Mouse (Mus musculus) cortical plate, adult 2 months (tissue): Measurements from ENCODE around the gene Zyg11b. TPM values are rescaled to one million over a fixed set of nuclear protein-coding genes. Genes with fewer than 3 reads are reported as not detected.
A peak's percentile ranks its signal among the peaks of the same experiment; 100 is the strongest.

ENCODE experiments used
- H3K27ac ChIP-seq: fragments of 200-500 bp; 2 replicates; pipeline ENCODE4 v1.5.1; 2012; ENCODE audit warnings: low read length, control low read depth, inconsistent platforms; ENCODE audit not compliant: insufficient read depth
- H3K4me1 ChIP-seq: fragments of 200-500 bp; 2 replicates; pipeline ENCODE4 v1.6.1; 2011; ENCODE audit warnings: low read length; ENCODE audit not compliant: control insufficient read depth, insufficient read depth
- H3K4me3 ChIP-seq: fragments of 200-500 bp; 2 replicates; pipeline ENCODE4 v1.5.1; 2011; ENCODE audit warnings: mild to moderate bottlenecking, low read length, control low read depth; ENCODE audit not compliant: insufficient read depth
- CTCF ChIP-seq: fragments of 200-500 bp; IDR thresholded peaks from 2 replicates; pipeline ENCODE4 v1.5.1; 2011; ENCODE audit warnings: mild to moderate bottlenecking, control low read depth, low read length; ENCODE audit not compliant: insufficient read depth; ENCODE audit errors: extremely low read depth
- POLR2A ChIP-seq: fragments of 200-500 bp; IDR thresholded peaks from 2 replicates; pipeline ENCODE4 v1.6.1; 2011; ENCODE audit warnings: mild to moderate bottlenecking, low read length, control low read depth; ENCODE audit not compliant: insufficient read depth; ENCODE audit errors: extremely low read depth
- polyA plus RNA-seq: library from polyadenylated mRNA; depleted of rRNA; stranded (reverse); fragments of >200 nt; gene quantifications from 2 replicates; pipeline ENCODE4 v1.2.3, GENCODE M21; 2012; rRNA removed

The Zyg11b gene
- 47.2 and 47.5 TPM in 2 replicates for polyA plus RNA-seq

- Histone ChIP-seq H3K4me1 (peaks cover 9% of the 10 kb centered on the region), H3K4me3 (peak within 1 kb of the TSS; percentile 96), H3K27ac (peak within 1 kb of the TSS; percentile 91)
- no peak for TF ChIP-seq CTCF
- TF ChIP-seq POLR2A, result peak; percentile 46; the same call in 1 of the 2 replicates
Observed at GRCm38 (mm10) chr4:108300670-108301373, at the start of gene Zyg11b. Gene Zyg11b, minus strand, starts transcription at chr4:108301096.

- TF ChIP-seq CTCF (no peak), POLR2A (no peak)
Observed at GRCm38 (mm10) chr4:108349836-108350547, 49.1 kb upstream of the Zyg11b start.

GRCm38 (mm10) chr4:108349064-108349463, 48.2 kb upstream of the Zyg11b start:
- Histone ChIP-seq H3K27ac (no peak overlapping the region), H3K4me1 (no peaks in the 10 kb centered on the region), H3K4me3 (no peak overlapping the region)
- TF ChIP-seq POLR2A, result no peak
- TF ChIP-seq CTCF, result no peak

More at GRCm38 (mm10) chr4:108349836-108350547, 49.1 kb upstream of the Zyg11b start:
- Histone ChIP-seq H3K4me3 (no peak overlapping the region), H3K27ac (no peak overlapping the region), H3K4me1 (no peaks in the 10 kb centered on the region)

GRCm38 (mm10) chr4:108348256-108348875, 47.5 kb upstream of the Zyg11b start:
- H3K4me3 ChIP-seq, result no peak overlapping the region
- no peak overlapping the region for H3K27ac ChIP-seq
- no peak for TF ChIP-seq CTCF
- TF ChIP-seq POLR2A, result no peak
- no peaks in the 10 kb centered on the region for H3K4me1 ChIP-seq

- TF ChIP-seq CTCF, result no peak
- no peak for TF ChIP-seq POLR2A
- no peak overlapping the region for H3K4me3 ChIP-seq
- H3K4me1 ChIP-seq, result no peaks in the 10 kb centered on the region
- H3K27ac ChIP-seq, result no peak overlapping the region
Observed at GRCm38 (mm10) chr4:108347111-108347510, 46.2 kb upstream of the Zyg11b start.

GRCm38 (mm10) chr4:108345826-108346225, 44.9 kb upstream of the Zyg11b start:
- H3K27ac ChIP-seq, result no peak overlapping the region
- no peak overlapping the region for H3K4me3 ChIP-seq
- H3K4me1 ChIP-seq, result no peaks in the 10 kb centered on the region
- TF ChIP-seq CTCF (no peak), POLR2A (no peak)

- H3K4me3 ChIP-seq, result no peak overlapping the region
- no peaks in the 10 kb centered on the region for H3K4me1 ChIP-seq
- no peak overlapping the region for H3K27ac ChIP-seq
- no peak for TF ChIP-seq CTCF
- no peak for TF ChIP-seq POLR2A
Observed at GRCm38 (mm10) chr4:108344631-108345083, 43.8 kb upstream of the Zyg11b start.

GRCm38 (mm10) chr4:108339277-108339690, 38.4 kb upstream of the Zyg11b start:
- H3K27ac ChIP-seq, result peak overlapping the region; percentile 39
- TF ChIP-seq POLR2A (no peak), CTCF (peak; percentile 73)
- no peak overlapping the region for H3K4me3 ChIP-seq
- peaks cover 3% of the 10 kb centered on the region; the same call in 1 of the 2 replicates for H3K4me1 ChIP-seq

- H3K27ac ChIP-seq, result peak overlapping the region; percentile 39
Observed at GRCm38 (mm10) chr4:108338811-108339210, 37.9 kb upstream of the Zyg11b start.

More at GRCm38 (mm10) chr4:108338811-108339210, 37.9 kb upstream of the Zyg11b start:
- H3K4me1 ChIP-seq, result peaks cover 3% of the 10 kb centered on the region; the same call in 1 of the 2 replicates
- no peak overlapping the region for H3K4me3 ChIP-seq
- TF ChIP-seq CTCF (no peak), POLR2A (peak; percentile 52; the same call in 1 of the 2 replicates)
